Mouse (Mus musculus) forebrain, embryonic 10.5 days (tissue): ENCODE data around the gene Plk2. TPM values are rescaled to one million over a fixed set of nuclear protein-coding genes. Genes with fewer than 3 reads are reported as not detected.
"Not testable (repeated sequence)": the region's sequence is repeated elsewhere in the genome, so short reads cannot be mapped to it uniquely, and the experiment has no call there.

Experiments
- DNase-seq: peaks from one replicate; pipeline ENCODE4 v3.0.0-alpha.2; 2017; ENCODE audit warnings: low spot score; ENCODE audit errors: extremely low spot score
- H3K27ac ChIP-seq: fragments of 300-500 bp; sonication (generic); 2 replicates; pipeline ENCODE4 v1.5.1; 2016; ENCODE audit warnings: mild to moderate bottlenecking
- H3K27me3 ChIP-seq: fragments of 300-500 bp; sonication (generic); 2 replicates; pipeline ENCODE4 v1.6.1; 2016; ENCODE audit warnings: mild to moderate bottlenecking; ENCODE audit not compliant: poor library complexity, severe bottlenecking
- H3K36me3 ChIP-seq: fragments of 300-500 bp; sonication (generic); replicated peaks from 2 replicates; pipeline ENCODE4 v1.6.1; 2016; ENCODE audit warnings: mild to moderate bottlenecking, moderate library complexity
- H3K4me1 ChIP-seq: fragments of 300-500 bp; sonication (generic); 2 replicates; pipeline ENCODE4 v1.6.1; 2016
- H3K4me3 ChIP-seq: fragments of 300-500 bp; sonication (generic); 2 replicates; pipeline ENCODE4 v1.5.1; 2016; ENCODE audit warnings: mild to moderate bottlenecking, moderate library complexity
- H3K9me3 ChIP-seq: fragments of 300-500 bp; sonication (generic); 2 replicates; pipeline ENCODE4 v1.6.1; 2016; ENCODE audit warnings: mild to moderate bottlenecking, moderate library complexity
- WGBS: fragments of 180-500 bp; shearing (Covaris S2); methylation state at CpG from one replicate; pipeline ENCODE4 v1.1.7; 2016; 5-methylcytosine and 5-hydroxymethylcytosine counted together
- polyA plus RNA-seq: library from polyadenylated mRNA; unstranded; fragments of >200 nt; fragmentation: Nextera tagmentation; extraction: Ambion mirVana; gene quantifications from 2 replicates; pipeline ENCODE4 v1.2.1, GENCODE M21; 2016

The Plk2 gene
- polyA plus RNA-seq: 44.6 and 45.7 TPM in 2 replicates

DNA sequence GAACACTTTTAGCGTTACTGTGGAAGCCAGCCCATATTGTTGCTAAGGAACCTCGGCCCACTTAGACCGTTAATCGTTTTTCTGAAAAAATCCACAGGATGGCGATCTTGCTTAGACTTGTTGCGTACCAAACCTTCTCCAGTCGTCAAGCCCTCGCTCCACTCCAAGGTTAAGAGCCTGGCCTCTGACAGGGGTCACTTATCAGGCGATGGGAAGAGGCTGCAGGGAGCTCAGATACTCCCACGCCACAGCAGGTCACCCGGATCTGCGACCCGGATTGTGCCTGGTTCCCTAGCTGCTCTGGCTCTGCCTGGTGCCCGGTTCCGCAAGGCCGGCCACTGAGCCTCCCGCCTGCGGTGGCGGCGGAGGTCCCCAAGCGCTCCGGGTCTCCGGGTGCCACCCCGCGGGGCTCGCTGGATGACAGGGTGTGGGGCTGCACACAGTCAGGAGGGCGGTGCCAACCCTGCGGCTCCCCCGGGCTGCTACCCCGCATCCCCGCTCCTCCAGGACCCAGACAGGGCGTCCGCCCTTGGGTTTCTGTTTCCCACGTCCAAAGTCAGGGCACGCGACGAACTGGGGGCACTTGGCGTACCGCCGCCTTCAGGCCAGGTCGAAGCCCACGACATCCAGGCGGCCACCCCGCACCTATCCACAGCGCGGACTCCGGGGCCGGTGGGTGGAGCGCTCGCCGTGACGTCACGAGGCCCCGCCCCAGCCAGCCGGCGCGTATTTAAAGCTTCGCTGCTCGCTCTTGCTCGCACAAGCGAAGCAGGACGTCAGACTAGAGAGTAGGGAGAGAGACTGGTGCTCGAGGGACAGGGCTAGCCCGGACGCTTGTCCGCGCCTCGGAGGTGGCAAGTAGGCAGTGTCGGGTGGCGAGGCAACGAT, at the start of gene Plk2:
Plk2 (plus strand) TSS at position 756 of the 888 bp plus-strand sequence.
- H3K4me3 ChIP-seq: peak within 1 kb of the TSS; percentile 75
- DNase-seq: peak; percentile 92
- under 1% methylated on average over 71 of the region's 71 CpGs for WGBS
- peaks cover 27% of the 10 kb centered on the region for H3K4me1 ChIP-seq
- peaks cover 5% of the 10 kb centered on the region for H3K9me3 ChIP-seq
- peak within 1 kb of the TSS; percentile 85 for H3K27ac ChIP-seq
- peaks cover 32% of the 10 kb centered on the region for H3K27me3 ChIP-seq
- H3K36me3 ChIP-seq: peaks cover 21% of the 10 kb centered on the region

- WGBS: 50% methylated on average over 7 of the region's 7 CpGs
- Histone ChIP-seq H3K36me3 (no peaks in the 10 kb centered on the region), H3K9me3 (no peaks in the 10 kb centered on the region), H3K4me1 (peaks cover 11% of the 10 kb centered on the region), H3K4me3 (no peak overlapping the region), H3K27ac (no peak overlapping the region), H3K27me3 (no peaks in the 10 kb centered on the region)
- peak; percentile 25 for DNase-seq
Observed at GRCm38 (mm10) chr13:110346707-110347106, 48.1 kb upstream of the Plk2 start.

DNA sequence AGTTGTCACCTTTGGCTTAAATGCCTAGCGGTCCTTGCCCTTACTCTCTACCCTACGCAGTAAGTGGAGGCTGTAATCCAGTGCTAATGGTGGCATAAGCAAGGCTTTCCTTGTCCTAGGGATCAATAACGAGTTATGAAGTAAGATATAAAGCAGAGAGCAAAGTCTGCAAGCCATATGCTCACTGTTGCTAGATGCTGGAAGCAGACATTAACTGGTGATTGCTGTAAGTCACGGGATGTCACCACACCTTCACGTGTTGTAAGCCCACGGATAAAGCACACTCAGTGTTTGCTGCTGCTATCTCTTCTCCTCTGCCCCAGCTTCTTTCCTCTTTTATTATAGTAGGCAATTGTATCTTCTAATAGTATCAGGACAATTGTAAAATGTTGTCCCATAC, 43.8 kb upstream of the Plk2 start:
- H3K9me3 ChIP-seq: no peaks in the 10 kb centered on the region
- DNase-seq: no peak
- WGBS: 90% methylated on average over 6 of the region's 6 CpGs

DNA sequence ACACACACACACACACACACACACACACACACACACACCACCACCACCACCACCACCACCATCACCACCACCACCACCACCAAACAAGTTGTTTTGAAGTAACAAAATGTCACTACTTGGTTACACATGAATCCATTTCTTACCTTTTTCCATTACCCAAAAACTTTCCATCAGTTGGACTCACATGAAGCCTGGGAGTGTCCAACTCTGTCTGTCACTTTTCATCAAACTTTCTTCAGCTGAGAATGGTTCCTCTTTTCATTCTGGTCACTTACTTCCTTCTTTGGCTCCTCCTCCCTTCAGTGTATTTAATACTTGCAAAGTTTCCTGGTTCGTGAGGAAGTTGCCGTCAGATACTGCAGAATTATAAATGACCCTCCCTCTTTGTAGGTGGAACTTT, 37.9 kb upstream of the Plk2 start, which contains the start of gene Gapt:
Gapt (minus strand) TSS at position 259 of the 400 bp plus-strand sequence.
- no peak within 1 kb of the TSS for H3K27ac ChIP-seq
- no peak within 1 kb of the TSS for H3K4me3 ChIP-seq
- no peaks in the 10 kb centered on the region for H3K36me3 ChIP-seq
- no peaks in the 10 kb centered on the region for H3K9me3 ChIP-seq
- 91% methylated on average over 2 of the region's 2 CpGs for WGBS
- DNase-seq: no peak
- H3K27me3 ChIP-seq: no peaks in the 10 kb centered on the region
- no peaks in the 10 kb centered on the region for H3K4me1 ChIP-seq

More for the DNA sequence above, 43.8 kb upstream of the Plk2 start:
- no peak overlapping the region for H3K27ac ChIP-seq
- H3K4me3 ChIP-seq: no peak overlapping the region
- no peaks in the 10 kb centered on the region for H3K36me3 ChIP-seq
- peaks cover 6% of the 10 kb centered on the region for H3K4me1 ChIP-seq
- no peaks in the 10 kb centered on the region for H3K27me3 ChIP-seq

DNA sequence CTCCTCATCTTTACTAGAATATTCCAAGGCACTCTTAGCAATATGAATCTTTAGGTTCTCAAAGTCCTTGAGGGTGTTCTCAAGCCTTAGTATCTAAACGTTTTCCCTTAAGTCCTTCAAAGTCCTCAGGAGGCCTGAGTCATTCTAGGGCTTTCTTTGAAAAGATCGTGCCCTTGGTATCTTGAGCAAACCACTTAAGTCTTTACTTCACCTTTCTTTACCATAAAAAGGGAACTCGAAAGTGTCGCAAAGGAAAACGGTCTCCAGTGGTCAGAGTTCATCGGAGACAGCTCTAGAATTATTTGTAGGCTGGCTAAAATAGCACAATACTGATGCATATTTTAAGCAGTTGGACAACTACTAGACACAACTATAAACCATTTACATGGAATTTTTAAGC, 31.1 kb upstream of the Plk2 start:
- no peaks in the 10 kb centered on the region for H3K36me3 ChIP-seq
- H3K27me3 ChIP-seq: no peaks in the 10 kb centered on the region
- H3K4me1 ChIP-seq: no peaks in the 10 kb centered on the region
- H3K9me3 ChIP-seq: no peaks in the 10 kb centered on the region
- H3K4me3 ChIP-seq: no peak overlapping the region
- H3K27ac ChIP-seq: no peak overlapping the region
- 81% methylated on average over 6 of the region's 6 CpGs for WGBS
- DNase-seq: no peak

DNA sequence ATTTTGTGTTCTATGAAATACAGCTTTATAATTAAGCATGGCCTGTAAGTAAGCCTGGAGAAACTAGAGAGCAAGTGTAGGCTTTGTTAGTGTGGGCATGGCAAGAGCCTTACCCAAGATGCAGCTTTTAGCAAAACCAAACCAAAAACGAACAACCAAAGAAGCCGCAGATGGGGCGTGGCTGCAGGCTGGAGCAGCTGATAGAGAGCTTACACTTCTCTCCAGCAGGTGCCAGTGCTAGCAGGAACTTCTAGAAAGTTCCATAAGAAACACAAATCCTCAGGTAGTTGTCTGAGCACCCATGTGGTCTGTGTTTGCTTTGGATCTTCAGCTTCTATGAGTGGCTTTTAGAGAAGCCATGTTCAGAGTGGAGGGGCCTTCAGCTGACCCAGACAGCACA, 28.4 kb upstream of the Plk2 start:
- no peak for DNase-seq
- 90% methylated on average over 3 of the region's 3 CpGs for WGBS
- H3K27me3 ChIP-seq: no peaks in the 10 kb centered on the region
- no peak overlapping the region for H3K27ac ChIP-seq
- H3K4me3 ChIP-seq: no peak overlapping the region
- no peaks in the 10 kb centered on the region for H3K36me3 ChIP-seq
- no peaks in the 10 kb centered on the region for H3K9me3 ChIP-seq
- H3K4me1 ChIP-seq: no peaks in the 10 kb centered on the region

DNA sequence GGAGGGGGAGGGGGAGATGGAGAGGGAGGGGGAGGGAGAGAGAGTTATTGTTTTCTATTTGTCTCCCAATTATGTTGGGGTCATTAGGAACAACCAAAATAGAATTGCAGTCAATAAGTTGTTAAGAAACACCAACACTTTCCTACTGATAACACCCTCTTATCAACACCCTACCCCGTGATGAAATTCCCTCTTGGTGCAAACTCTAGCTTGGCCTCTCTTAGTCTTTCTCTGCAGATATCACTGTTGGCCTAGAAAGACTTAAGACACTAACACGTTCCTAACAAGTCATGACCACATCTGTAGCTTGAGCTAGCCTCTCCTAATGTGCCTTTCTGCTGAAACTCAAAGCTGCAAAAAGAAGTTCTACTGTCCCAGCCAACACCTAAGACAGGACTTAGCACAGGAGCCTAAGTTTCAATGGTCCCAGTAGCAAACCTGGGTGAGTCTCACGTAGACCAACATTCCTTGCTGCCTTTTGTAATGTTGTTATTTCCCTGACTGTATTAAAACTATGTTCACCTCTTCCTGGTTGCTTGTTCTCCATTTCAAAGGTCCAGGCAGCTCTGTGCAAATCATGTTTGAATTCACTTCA, 26.8 kb upstream of the Plk2 start:
- Histone ChIP-seq H3K27ac (no peak overlapping the region), H3K4me3 (no peak overlapping the region), H3K36me3 (no peaks in the 10 kb centered on the region), H3K9me3 (no peaks in the 10 kb centered on the region), H3K27me3 (no peaks in the 10 kb centered on the region), H3K4me1 (no peaks in the 10 kb centered on the region)
- DNase-seq: no peak
- WGBS: 93% methylated on average over 3 of the region's 3 CpGs

- not testable (repeated sequence) for H3K4me3 ChIP-seq, H3K27me3 ChIP-seq, DNase-seq, H3K4me1 ChIP-seq, H3K36me3 ChIP-seq, H3K9me3 ChIP-seq, H3K27ac ChIP-seq
- WGBS: 64% methylated on average over 6 of the region's 6 CpGs
Observed at GRCm38 (mm10) chr13:110368556-110369040, 26.2 kb upstream of the Plk2 start.

DNA sequence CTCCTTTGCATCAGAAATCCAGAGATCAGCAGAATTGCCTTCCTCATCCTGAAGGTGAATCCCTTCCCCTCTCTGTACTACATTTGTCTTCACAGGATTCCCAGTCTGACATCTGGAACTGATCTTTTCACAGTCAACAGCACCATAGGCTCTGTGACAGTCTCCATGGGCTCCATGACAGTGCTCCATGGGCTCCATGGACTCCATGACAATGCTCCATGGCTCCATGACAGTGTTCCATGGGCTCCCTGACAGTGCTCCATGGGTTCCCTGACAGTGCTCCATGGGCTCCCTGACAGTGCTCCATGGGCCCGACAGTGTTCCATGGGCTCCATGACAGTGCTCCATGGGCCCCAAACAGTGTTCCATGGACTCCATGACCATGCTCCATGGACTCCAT, 25.2 kb upstream of the Plk2 start:
- Histone ChIP-seq H3K4me3 (no peak overlapping the region), H3K27ac (no peak overlapping the region), H3K4me1 (no peaks in the 10 kb centered on the region), H3K9me3 (no peaks in the 10 kb centered on the region), H3K27me3 (no peaks in the 10 kb centered on the region), H3K36me3 (no peaks in the 10 kb centered on the region)
- WGBS: 95% methylated on average over 1 of the region's 1 CpGs
- no peak for DNase-seq

DNA sequence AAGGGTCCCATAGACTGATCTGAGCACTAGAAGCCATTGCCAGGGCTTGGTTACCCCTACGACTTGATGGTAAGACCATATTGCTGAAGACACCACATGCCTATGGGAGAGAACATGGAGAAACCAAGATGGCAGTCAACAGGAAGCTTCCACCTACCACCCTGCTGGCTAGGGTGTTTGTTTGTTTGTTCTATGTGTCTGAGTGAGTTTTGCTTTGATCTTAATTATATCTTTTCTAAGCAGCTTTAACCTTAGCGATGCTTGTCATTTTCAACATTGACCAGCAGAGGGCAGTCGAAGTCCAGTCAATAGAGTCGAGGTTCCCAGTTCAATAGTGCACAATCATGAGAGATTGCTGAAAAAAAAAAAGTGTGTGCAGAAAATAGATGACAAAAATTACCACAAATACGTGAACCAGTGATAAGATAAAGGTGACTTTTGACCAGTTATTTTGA, 12.4 kb upstream of the Plk2 start:
- Histone ChIP-seq H3K36me3 (no peaks in the 10 kb centered on the region), H3K9me3 (no peaks in the 10 kb centered on the region), H3K4me1 (no peaks in the 10 kb centered on the region), H3K27ac (no peak overlapping the region), H3K4me3 (no peak overlapping the region), H3K27me3 (no peaks in the 10 kb centered on the region)
- peak; percentile 55 for DNase-seq
- WGBS: 21% methylated on average over 5 of the region's 5 CpGs

GRCm38 (mm10) chr13:110384514-110384913, 10.3 kb upstream of the Plk2 start:
- DNase-seq: no peak
- Histone ChIP-seq H3K27me3 (no peaks in the 10 kb centered on the region), H3K36me3 (no peaks in the 10 kb centered on the region), H3K27ac (no peak overlapping the region), H3K4me1 (no peaks in the 10 kb centered on the region), H3K9me3 (peaks cover 7% of the 10 kb centered on the region), H3K4me3 (no peak overlapping the region)
- 77% methylated on average over 6 of the region's 6 CpGs for WGBS

GRCm38 (mm10) chr13:110392210-110392609, 2.6 kb upstream of the Plk2 start:
- 34% methylated on average over 8 of the region's 8 CpGs for WGBS
- peak; percentile 45 for DNase-seq

GRCm38 (mm10) chr13:110392631-110393030, 2.2 kb upstream of the Plk2 start:
- H3K27me3 ChIP-seq: peaks cover 32% of the 10 kb centered on the region
- H3K9me3 ChIP-seq: peaks cover 12% of the 10 kb centered on the region
- DNase-seq: no peak
- no peak overlapping the region for H3K4me3 ChIP-seq
- peaks cover 2% of the 10 kb centered on the region for H3K36me3 ChIP-seq
- H3K4me1 ChIP-seq: peaks cover 27% of the 10 kb centered on the region
- 47% methylated on average over 3 of the region's 3 CpGs for WGBS
- no peak overlapping the region for H3K27ac ChIP-seq

More at GRCm38 (mm10) chr13:110392210-110392609, 2.6 kb upstream of the Plk2 start:
- no peak overlapping the region for H3K27ac ChIP-seq
- H3K27me3 ChIP-seq: peaks cover 32% of the 10 kb centered on the region
- H3K9me3 ChIP-seq: peaks cover 12% of the 10 kb centered on the region
- no peaks in the 10 kb centered on the region for H3K36me3 ChIP-seq
- no peak overlapping the region for H3K4me3 ChIP-seq
- peaks cover 27% of the 10 kb centered on the region for H3K4me1 ChIP-seq
